Mouse (Mus musculus): ENCODE measurements at regions not wholly inside any gene's neighbourhood (a gene's known extent, or its start where the extent isn't known, plus 50 kb on each side); places are given as distances from the start of the nearest gene placed in this dataset.

- WGBS = 40% methylated on average over 4 of the region's 4 CpGs
- Histone ChIP-seq H3K4me1 (ENCODE audit: control insufficient read depth, insufficient read depth, low read length) (no peaks in the 10 kb centered on the region), H3K36me3 (ENCODE audit: control insufficient read depth, insufficient read depth, low read length) (no peaks in the 10 kb centered on the region), H3K9ac (ENCODE audit: low read depth, low read length, severe bottlenecking) (no peak overlapping the region), H3K27ac (replicated peaks; ENCODE audit: low read depth, low read length) (no peak overlapping the region), H3K4me2 (replicated peaks; ENCODE audit: low read depth, low read length, severe bottlenecking) (no peak overlapping the region), H3K27me3 (ENCODE audit: control insufficient read depth, insufficient read depth, low read length) (no peaks in the 10 kb centered on the region), H3K9me3 (ENCODE audit: control insufficient read depth, low read length) (no peaks in the 10 kb centered on the region), H3K4me3 (replicated peaks; ENCODE audit: low read length) (no peak overlapping the region)
- TF ChIP-seq POLR2A (IDR thresholded peaks at IDR 0.05; ENCODE audit: borderline replicate concordance, extremely low read depth, insufficient read depth, insufficient read length) = no peak
- ATAC-seq (ENCODE audit: low FRiP score, low read depth) = no peak
- DNase-seq (ENCODE audit: low spot score) = peak; percentile 21
These were observed 247.3 kb upstream of the Klf4 start for GRCm38 (mm10) chr4:55779581-55779980.

- Histone ChIP-seq H3K27ac (replicated peaks; ENCODE audit: low read depth, low read length) (no peak overlapping the region), H3K27me3 (ENCODE audit: control insufficient read depth, insufficient read depth, low read length) (no peaks in the 10 kb centered on the region), H3K4me1 (ENCODE audit: control insufficient read depth, insufficient read depth, low read length) (no peaks in the 10 kb centered on the region), H3K36me3 (ENCODE audit: control insufficient read depth, insufficient read depth, low read length) (no peaks in the 10 kb centered on the region), H3K4me2 (replicated peaks; ENCODE audit: low read depth, low read length, severe bottlenecking) (no peak overlapping the region), H3K4me3 (replicated peaks; ENCODE audit: low read length) (no peak overlapping the region), H3K9me3 (ENCODE audit: control insufficient read depth, low read length) (no peaks in the 10 kb centered on the region), H3K9ac (ENCODE audit: low read depth, low read length, severe bottlenecking) (no peak overlapping the region)
- ATAC-seq (ENCODE audit: low FRiP score, low read depth) (no peak), DNase-seq (ENCODE audit: low spot score) (no peak)
- WGBS = 60% methylated on average over 7 of the region's 7 CpGs
- no peak for TF ChIP-seq POLR2A (IDR thresholded peaks at IDR 0.05; ENCODE audit: borderline replicate concordance, extremely low read depth, insufficient read depth, insufficient read length)
These were observed 243.6 kb upstream of the Klf4 start for GRCm38 (mm10) chr4:55775858-55776257.

GRCm38 (mm10) chr4:55774571-55774970, 242.3 kb upstream of the Klf4 start:
- Histone ChIP-seq H3K4me1 (ENCODE audit: control insufficient read depth, insufficient read depth, low read length) (no peaks in the 10 kb centered on the region), H3K27me3 (ENCODE audit: control insufficient read depth, insufficient read depth, low read length) (no peaks in the 10 kb centered on the region), H3K9ac (ENCODE audit: low read depth, low read length, severe bottlenecking) (no peak overlapping the region), H3K9me3 (ENCODE audit: control insufficient read depth, low read length) (no peaks in the 10 kb centered on the region), H3K27ac (replicated peaks; ENCODE audit: low read depth, low read length) (no peak overlapping the region), H3K4me2 (replicated peaks; ENCODE audit: low read depth, low read length, severe bottlenecking) (no peak overlapping the region), H3K36me3 (ENCODE audit: control insufficient read depth, insufficient read depth, low read length) (no peaks in the 10 kb centered on the region), H3K4me3 (replicated peaks; ENCODE audit: low read length) (no peak overlapping the region)
- DNase-seq (ENCODE audit: low spot score) (no peak), ATAC-seq (ENCODE audit: low FRiP score, low read depth) (no peak)
- no peak for TF ChIP-seq POLR2A (IDR thresholded peaks at IDR 0.05; ENCODE audit: borderline replicate concordance, extremely low read depth, insufficient read depth, insufficient read length)
- 92% methylated on average over 4 of the region's 4 CpGs for whole genome bisulfite sequencing

- H3K36me3 ChIP-seq (ENCODE audit: control insufficient read depth, insufficient read depth, low read length) = no peaks in the 10 kb centered on the region
- no peak for DNase-seq (ENCODE audit: low spot score)
- TF ChIP-seq POLR2A (IDR thresholded peaks at IDR 0.05; ENCODE audit: borderline replicate concordance, extremely low read depth, insufficient read depth, insufficient read length) = no peak
- no peaks in the 10 kb centered on the region for H3K27me3 ChIP-seq (ENCODE audit: control insufficient read depth, insufficient read depth, low read length)
- no peak overlapping the region for H3K27ac ChIP-seq (replicated peaks; ENCODE audit: low read depth, low read length)
- ATAC-seq (ENCODE audit: low FRiP score, low read depth) = no peak
- no peak overlapping the region for H3K4me3 ChIP-seq (replicated peaks; ENCODE audit: low read length)
- no peaks in the 10 kb centered on the region for H3K9me3 ChIP-seq (ENCODE audit: control insufficient read depth, low read length)
- no peak overlapping the region for H3K9ac ChIP-seq (ENCODE audit: low read depth, low read length, severe bottlenecking)
- no peak overlapping the region for H3K4me2 ChIP-seq (replicated peaks; ENCODE audit: low read depth, low read length, severe bottlenecking)
- WGBS = 89% methylated on average over 3 of the region's 3 CpGs
- H3K4me1 ChIP-seq (ENCODE audit: control insufficient read depth, insufficient read depth, low read length) = no peaks in the 10 kb centered on the region
These were observed 237.4 kb upstream of the Klf4 start for GRCm38 (mm10) chr4:55769656-55770055.

- no peak for TF ChIP-seq POLR2A (IDR thresholded peaks at IDR 0.05; ENCODE audit: borderline replicate concordance, extremely low read depth, insufficient read depth, insufficient read length)
- Histone ChIP-seq H3K27ac (replicated peaks; ENCODE audit: low read depth, low read length) (no peak overlapping the region), H3K27me3 (ENCODE audit: control insufficient read depth, insufficient read depth, low read length) (no peaks in the 10 kb centered on the region), H3K9me3 (ENCODE audit: control insufficient read depth, low read length) (no peaks in the 10 kb centered on the region), H3K4me2 (replicated peaks; ENCODE audit: low read depth, low read length, severe bottlenecking) (no peak overlapping the region), H3K4me3 (replicated peaks; ENCODE audit: low read length) (no peak overlapping the region), H3K9ac (ENCODE audit: low read depth, low read length, severe bottlenecking) (no peak overlapping the region), H3K36me3 (ENCODE audit: control insufficient read depth, insufficient read depth, low read length) (no peaks in the 10 kb centered on the region), H3K4me1 (ENCODE audit: control insufficient read depth, insufficient read depth, low read length) (no peaks in the 10 kb centered on the region)
- ATAC-seq (ENCODE audit: low FRiP score, low read depth) (no peak), DNase-seq (ENCODE audit: low spot score) (no peak)
- WGBS = 95% methylated on average over 6 of the region's 6 CpGs
These were observed 236.1 kb upstream of the Klf4 start for GRCm38 (mm10) chr4:55768325-55768724.

- no peaks in the 10 kb centered on the region for H3K4me1 ChIP-seq (ENCODE audit: control insufficient read depth, insufficient read depth, low read length)
- no peak overlapping the region for H3K4me3 ChIP-seq (replicated peaks; ENCODE audit: low read length)
- no peak for DNase-seq (ENCODE audit: low spot score)
- H3K27me3 ChIP-seq (ENCODE audit: control insufficient read depth, insufficient read depth, low read length) = no peaks in the 10 kb centered on the region
- no peak overlapping the region for H3K4me2 ChIP-seq (replicated peaks; ENCODE audit: low read depth, low read length, severe bottlenecking)
- ATAC-seq (ENCODE audit: low FRiP score, low read depth) = no peak
- H3K36me3 ChIP-seq (ENCODE audit: control insufficient read depth, insufficient read depth, low read length) = no peaks in the 10 kb centered on the region
- TF ChIP-seq POLR2A (IDR thresholded peaks at IDR 0.05; ENCODE audit: borderline replicate concordance, extremely low read depth, insufficient read depth, insufficient read length) = no peak
- no peak overlapping the region for H3K9ac ChIP-seq (ENCODE audit: low read depth, low read length, severe bottlenecking)
- H3K9me3 ChIP-seq (ENCODE audit: control insufficient read depth, low read length) = no peaks in the 10 kb centered on the region
- H3K27ac ChIP-seq (replicated peaks; ENCODE audit: low read depth, low read length) = no peak overlapping the region
- WGBS = 77% methylated on average over 4 of the region's 4 CpGs
These were observed 234.9 kb upstream of the Klf4 start for GRCm38 (mm10) chr4:55767133-55767532.

Data from limb, embryonic 14.5 days (tissue).